Mouse (Mus musculus): ENCODE data around the gene Mat2a.
"Not testable (repeated sequence)": the region's sequence is repeated elsewhere in the genome, so short reads cannot be mapped to it uniquely, and the experiment has no call there.

Mat2a gene

GRCm38 (mm10) chr6:72456567-72456966 lies 17.2 kb upstream of the Mat2a start:
- DNase-seq (ENCODE audit: low read depth, low spot score): no peak

DNA sequence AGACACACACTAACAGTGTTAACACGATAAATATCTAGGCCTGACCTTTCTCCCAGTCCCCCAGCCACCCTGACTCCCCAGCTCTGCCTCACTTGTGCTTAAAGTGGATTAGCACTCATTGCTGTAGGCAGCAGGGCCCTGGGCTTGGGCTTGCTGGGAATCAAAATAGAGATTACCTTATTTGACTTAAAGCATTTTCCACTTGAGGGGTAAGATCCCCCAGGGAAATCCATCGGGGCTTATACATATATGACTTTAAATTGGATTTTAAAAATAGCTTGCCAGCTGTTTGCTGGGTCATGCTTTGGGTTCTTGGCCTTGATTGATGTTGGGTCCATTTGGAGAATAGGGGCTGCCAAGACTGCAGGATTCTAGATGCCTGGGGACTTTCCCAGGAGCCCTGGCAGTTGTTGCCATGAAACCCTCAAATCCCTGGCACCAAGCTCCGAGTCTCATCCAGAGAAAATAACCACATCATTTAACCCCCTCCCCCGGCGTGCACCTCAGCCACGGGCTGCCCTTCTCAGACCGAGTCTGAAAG lies 15.5 kb upstream of the Mat2a start:
- DNase-seq (ENCODE audit: low read depth, low spot score): no peak

DNA sequence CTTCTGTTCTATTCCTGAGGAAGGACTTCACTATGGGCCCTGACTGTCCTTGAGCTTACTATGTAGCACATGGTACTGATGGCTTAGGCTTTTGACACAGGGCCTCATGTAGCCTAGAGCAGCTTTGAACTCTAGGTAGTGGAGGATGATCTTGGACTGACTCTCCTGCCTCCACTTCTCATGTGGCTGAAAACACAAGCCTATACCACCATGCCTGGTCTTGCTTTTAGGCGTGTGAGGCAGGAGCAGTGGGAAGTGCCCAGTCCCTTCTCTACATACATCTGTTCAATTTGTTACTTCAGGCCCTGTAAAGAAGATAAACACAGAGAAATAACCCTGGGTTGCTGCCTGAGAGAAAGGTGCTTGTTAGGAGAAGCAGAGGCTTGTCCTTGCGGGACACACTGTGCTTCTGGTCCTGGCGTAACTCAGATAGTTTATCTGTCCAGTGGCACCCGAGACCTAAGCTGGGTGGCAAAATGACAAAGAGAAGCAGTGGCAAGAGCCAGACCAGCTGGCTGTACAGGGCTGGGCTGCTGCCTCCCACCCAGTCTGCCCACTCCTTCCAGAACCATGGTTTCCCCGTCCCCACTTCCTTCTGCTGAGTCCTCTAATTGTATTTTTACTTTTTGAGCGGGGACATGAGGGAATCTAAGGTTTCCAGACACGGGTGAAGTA lies 14.9 kb upstream of the Mat2a start:
- DNase-seq (ENCODE audit: low read depth, low spot score): no peak

DNA sequence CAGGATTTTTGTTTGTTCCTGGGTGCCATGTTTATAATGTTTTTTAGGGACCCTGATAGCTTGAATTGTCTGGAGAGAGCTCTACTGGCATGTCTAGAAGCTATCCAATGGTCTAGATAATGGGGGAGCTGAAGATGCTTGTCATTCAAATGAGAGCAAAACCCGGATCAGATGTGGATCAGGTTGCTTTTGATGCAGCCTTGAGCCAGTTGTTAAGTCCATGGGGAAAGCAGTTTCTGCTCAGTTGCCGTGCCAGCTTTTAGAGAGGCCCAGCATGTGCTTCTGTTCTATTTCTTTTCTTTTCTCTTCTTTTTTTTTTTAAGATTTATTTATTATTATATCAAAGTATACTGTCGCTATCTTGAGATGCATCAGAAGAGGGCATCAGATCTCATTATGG lies 14.2 kb upstream of the Mat2a start:
- no peak for DNase-seq (ENCODE audit: low read depth, low spot score)

DNA sequence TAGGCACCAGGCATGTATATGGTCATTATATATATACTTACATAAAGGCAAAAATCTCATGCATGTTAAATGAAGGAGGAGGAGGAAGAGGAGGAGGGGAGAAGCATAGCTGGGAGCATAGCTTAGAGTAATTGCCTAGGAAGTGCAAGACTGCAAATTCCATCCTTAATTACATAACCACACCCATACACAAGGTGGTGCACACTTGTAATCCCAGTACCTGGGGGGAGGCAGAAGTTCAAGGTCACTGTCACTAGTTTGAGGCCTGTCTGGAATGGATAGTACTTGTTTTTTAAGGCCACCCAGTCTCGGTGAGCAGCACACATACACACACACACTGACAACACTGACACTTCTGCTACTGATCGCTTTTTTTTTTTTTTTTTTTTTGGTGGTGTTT lies 13.0 kb upstream of the Mat2a start:
- no peak for DNase-seq (ENCODE audit: low read depth, low spot score)

DNA sequence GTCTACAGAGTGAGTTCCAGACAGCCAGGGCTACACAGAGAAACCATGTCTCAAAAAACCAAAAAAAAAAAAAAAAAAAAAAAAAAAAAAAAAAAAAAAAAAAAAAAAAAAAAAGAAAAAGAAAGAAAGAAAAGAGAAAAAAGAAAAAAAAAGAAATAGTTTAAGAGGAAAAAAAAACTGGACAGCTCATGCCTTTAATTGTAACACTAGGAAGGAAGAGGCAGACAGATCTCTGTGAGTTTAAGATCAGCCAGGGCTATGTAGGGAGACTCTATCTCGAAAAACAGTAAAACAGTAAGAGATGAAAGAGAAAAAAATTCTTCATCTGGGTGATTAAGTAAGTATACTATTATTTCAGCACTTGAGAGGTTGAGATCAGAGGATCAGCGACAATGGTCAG lies 12.4 kb upstream of the Mat2a start:
- not testable (repeated sequence) for DNase-seq (ENCODE audit: low read depth, low spot score)

DNA sequence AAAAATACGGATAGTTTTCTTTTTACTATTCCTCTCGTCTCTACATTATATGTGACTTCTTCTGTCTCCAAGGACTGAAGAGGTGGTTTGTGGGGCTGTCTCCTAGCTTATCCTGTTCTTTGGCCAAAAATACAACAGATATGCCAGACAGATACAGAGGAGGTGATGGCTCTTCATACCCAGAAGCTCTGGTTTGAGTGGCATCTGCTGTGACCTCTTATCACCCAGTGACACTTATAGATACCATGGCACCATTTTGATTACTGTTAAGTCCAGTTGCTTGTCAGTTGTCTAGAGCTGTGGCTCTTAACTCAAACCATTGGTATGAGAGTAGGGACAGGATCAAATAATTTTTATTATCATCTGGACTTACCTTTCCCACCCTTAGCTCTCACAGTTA lies 8.1 kb upstream of the Mat2a start:
- no peak for DNase-seq (ENCODE audit: low read depth, low spot score)

GRCm38 (mm10) chr6:72445011-72445410 lies 5.7 kb upstream of the Mat2a start:
- no peak for DNase-seq (ENCODE audit: low read depth, low spot score)

DNA sequence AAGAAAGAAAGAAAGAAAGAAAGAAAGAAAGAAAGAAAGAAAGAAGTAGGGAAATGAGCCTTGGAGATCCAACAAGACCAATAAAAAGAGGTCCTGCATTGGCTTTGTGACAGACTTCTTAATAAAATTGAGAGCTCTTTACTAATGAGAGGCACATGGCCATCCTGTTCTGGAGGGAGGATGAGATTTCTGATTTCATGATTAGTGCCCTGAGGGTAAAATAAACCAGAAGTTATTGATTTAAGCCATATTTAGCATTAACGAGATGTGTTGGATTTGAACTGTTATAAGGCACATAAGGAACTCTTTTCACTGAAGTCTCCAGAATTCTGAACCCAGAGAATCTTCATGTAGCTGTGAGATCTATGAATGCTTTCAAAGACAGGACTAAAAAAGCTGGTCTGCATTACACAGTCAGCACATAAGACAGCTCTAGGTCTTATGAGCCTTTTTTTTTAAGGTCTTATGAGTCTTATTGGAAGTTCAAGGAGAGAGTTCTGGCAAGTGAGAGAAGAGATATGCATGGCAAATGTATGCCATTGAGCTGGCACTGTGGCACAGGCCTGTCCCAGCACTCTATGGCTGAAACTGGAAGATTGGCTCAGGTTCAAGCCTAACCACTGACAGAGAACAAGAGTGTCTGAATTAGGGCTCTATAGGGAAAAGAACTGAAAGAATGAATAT lies 3.7 kb upstream of the Mat2a start:
- DNase-seq (ENCODE audit: low read depth, low spot score): no peak

- DNase-seq (ENCODE audit: low read depth, low spot score): no peak
Observed at GRCm38 (mm10) chr6:72440186-72440990, 1.0 kb upstream of the Mat2a start.

DNA sequence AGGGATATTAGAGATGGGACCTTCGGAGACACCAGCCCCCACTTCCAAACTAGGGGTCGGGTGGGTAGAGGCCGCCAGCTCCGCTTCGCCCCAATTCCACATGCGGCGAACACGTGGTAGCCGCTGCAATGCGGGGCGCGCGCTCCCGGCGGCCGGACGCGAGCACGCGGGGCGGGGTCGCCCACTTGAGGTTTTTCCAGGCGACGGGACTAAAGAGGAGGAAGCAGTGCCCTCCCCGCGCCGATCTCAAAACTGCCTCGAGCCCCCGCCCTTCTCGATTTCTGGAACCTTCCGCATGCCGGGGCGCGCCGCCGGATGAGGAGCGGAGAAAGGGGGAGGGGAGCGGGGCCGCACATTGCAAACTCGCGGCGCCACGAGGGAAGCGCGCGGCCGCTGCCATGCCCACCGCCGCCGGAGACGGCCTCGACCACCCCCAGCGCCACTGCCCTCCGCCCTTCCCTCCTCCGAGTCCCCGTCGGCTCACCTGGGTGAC lies 450 bp downstream of the Mat2a start:
- peak; percentile 67 for DNase-seq (ENCODE audit: low read depth, low spot score)

GRCm38 (mm10) chr6:72438226-72438625 lies 1.1 kb downstream of the Mat2a start:
- no peak for DNase-seq (ENCODE audit: low read depth, low spot score)

DNA sequence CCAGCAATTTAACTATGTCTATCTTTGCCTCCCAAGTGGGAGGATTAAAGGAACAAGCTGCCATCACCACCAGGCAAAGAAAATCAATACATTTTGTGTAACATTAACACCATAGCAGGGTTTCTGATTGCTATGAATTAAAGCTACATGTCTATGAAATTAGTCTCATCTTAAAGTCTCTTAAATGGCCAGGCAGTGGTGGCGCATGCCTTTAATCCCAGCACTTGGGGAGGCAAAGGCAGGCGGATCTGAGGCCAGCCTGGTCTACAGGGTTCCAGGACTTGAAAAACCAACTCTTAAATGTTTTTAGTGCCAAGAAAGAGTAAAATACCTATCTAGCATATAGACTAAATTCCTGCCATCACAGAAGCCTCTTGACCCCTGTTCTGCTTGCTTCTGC lies 7.2 kb downstream of the Mat2a start:
- no peak for DNase-seq (ENCODE audit: low read depth, low spot score)

GRCm38 (mm10) chr6:72430989-72431921 lies 8.1 kb downstream of the Mat2a start:
- no peak for DNase-seq (ENCODE audit: low read depth, low spot score)

GRCm38 (mm10) chr6:72429061-72429842 lies 10.1 kb downstream of the Mat2a start:
- no peak for DNase-seq (ENCODE audit: low read depth, low spot score)

GRCm38 (mm10) chr6:72428036-72428435 lies 11.3 kb downstream of the Mat2a start:
- DNase-seq (ENCODE audit: low read depth, low spot score): peak; percentile 76

DNA sequence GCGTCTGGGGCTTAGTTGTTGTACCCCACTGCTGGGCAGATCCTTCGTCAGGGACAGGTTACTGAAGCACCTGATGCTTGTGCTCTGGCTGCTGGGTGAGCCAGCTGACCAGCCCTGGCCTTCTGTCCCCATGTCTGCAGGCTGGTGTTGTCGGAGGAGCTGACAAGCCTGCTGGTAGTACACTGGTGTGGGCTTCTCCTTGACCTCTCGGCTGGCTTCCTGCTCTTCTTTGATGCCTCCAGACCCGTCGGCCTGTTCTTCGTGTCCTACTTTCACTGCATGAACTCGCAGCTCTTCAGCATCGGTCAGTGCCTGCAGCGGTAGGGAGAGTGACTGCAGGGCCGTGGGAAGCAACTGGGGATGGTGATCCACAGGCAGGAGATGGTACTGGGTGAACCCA lies 13.7 kb downstream of the Mat2a start:
- no peak for DNase-seq (ENCODE audit: low read depth, low spot score)

DNA sequence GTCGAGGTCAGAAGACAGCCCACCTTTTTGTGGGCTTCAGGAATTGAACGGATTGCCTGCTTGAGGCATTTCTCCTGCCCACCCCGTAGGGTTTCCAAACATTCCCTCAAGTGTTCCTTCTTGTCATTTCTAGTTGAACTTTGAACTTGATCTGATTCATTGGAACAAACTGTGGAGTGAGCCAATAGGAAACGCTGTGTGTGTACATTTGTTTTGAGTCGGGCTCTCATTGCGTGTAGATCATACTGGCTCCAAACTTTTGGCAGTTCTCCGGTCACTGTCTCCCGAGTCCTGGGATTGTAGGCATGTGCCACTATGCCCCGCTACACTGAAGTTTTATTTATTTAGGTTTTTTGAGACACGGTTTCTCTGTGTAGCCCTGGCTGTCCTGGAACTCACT lies 18.5 kb downstream of the Mat2a start:
- DNase-seq (ENCODE audit: low read depth, low spot score): no peak

DNA sequence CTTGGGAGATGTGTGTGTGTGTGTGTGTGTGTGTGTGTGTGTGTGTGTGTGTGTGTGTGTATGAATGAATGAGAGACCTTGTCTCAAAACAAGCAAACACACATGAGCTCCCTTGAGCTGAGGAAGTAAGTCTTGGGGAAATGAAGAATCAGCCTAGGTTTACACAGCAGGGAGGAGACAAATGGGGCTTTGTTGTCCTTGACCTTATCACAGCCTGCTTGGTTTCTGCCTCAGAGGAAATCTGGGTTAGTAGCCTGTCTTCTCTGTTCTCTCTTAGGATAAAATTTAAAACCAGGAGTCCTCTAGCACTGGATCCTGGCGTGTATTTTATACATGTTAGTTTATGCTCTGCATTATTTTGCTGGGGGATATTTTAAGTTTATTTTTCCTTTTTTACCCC lies 19.6 kb downstream of the Mat2a start:
- DNase-seq (ENCODE audit: low read depth, low spot score): no peak

GRCm38 (mm10) chr6:72418279-72418678 lies 21.1 kb downstream of the Mat2a start:
- no peak for DNase-seq (ENCODE audit: low read depth, low spot score)

Measured in embryo, embryonic 11.5 days (tissue).